Mouse (Mus musculus) hindbrain, embryonic 15.5 days (tissue): ENCODE measurements around the gene Cacnb3. TPM values are rescaled to one million over a fixed set of nuclear protein-coding genes. Genes with fewer than 3 reads are reported as not detected.

ENCODE experiments used
- ATAC-seq: fragments of 200-750 bp; cut with Nextera tagmentation; 2 replicates; pipeline ENCODE4 v1.8.0; 2017; ENCODE audit warnings: low read depth, moderate number of reproducible peaks, moderate TSS enrichment; ENCODE audit not compliant: low FRiP score
- H3K27ac ChIP-seq: fragments of 300-500 bp; sonication (generic); replicated peaks from 2 replicates; pipeline ENCODE4 v1.5.1; 2015; ENCODE audit warnings: mild to moderate bottlenecking, inconsistent platforms
- H3K27me3 ChIP-seq: fragments of 300-500 bp; sonication (generic); 2 replicates; pipeline ENCODE4 v1.6.1; 2015; ENCODE audit warnings: control low read depth, inconsistent platforms
- H3K36me3 ChIP-seq: fragments of 300-500 bp; sonication (generic); 2 replicates; pipeline ENCODE4 v1.6.1; 2015; ENCODE audit warnings: control low read depth, inconsistent platforms
- H3K4me1 ChIP-seq: fragments of 300-500 bp; sonication (generic); replicated peaks from 2 replicates; pipeline ENCODE4 v1.6.1; 2015; ENCODE audit warnings: control low read depth, inconsistent platforms
- H3K4me2 ChIP-seq: fragments of 300-500 bp; sonication (generic); 2 replicates; pipeline ENCODE4 v1.6.1; 2015; ENCODE audit warnings: moderate library complexity, mild to moderate bottlenecking, inconsistent platforms
- H3K4me3 ChIP-seq: fragments of 300-500 bp; sonication (generic); 2 replicates; pipeline ENCODE4 v1.5.1; 2015; ENCODE audit warnings: mild to moderate bottlenecking, inconsistent platforms
- H3K9ac ChIP-seq: fragments of 300-500 bp; sonication (generic); 2 replicates; pipeline ENCODE4 v1.6.1; 2015; ENCODE audit warnings: inconsistent platforms
- H3K9me3 ChIP-seq: fragments of 300-500 bp; sonication (generic); 2 replicates; pipeline ENCODE4 v1.6.1; 2016; ENCODE audit warnings: control low read depth, inconsistent platforms
- WGBS: fragments of 180-500 bp; shearing (Covaris S2); methylation state at CpG from one replicate; pipeline ENCODE4 v1.1.7; 2015; 5-methylcytosine and 5-hydroxymethylcytosine counted together
- polyA plus RNA-seq: library from polyadenylated mRNA; unstranded; fragments of >200 nt; fragmentation: Nextera tagmentation; extraction: Ambion mirVana; gene quantifications from 2 replicates; pipeline ENCODE4 v1.2.1, GENCODE M21; 2015

The Cacnb3 gene
- polyA plus RNA-seq, 1 experiment from 2014 or later: 136 TPM

- peaks cover 37% of the 10 kb centered on the region for H3K4me1 ChIP-seq
- H3K9ac ChIP-seq: no peak overlapping the region
Measured at GRCm38 (mm10) chr15:98672592-98672991, 42.0 kb downstream of the Cacnb3 start.

GRCm38 (mm10) chr15:98673732-98674131, 43.1 kb downstream of the Cacnb3 start:
- ATAC-seq: no peak
- H3K36me3 ChIP-seq: no peaks in the 10 kb centered on the region; the same call in 1 of the 2 replicates
- no peaks in the 10 kb centered on the region for H3K9me3 ChIP-seq
- H3K27me3 ChIP-seq: no peaks in the 10 kb centered on the region
- WGBS: 81% methylated on average over 7 of the region's 7 CpGs
- peaks cover 42% of the 10 kb centered on the region for H3K4me1 ChIP-seq
- no peak overlapping the region for H3K9ac ChIP-seq
- H3K4me2 ChIP-seq: peak overlapping the region; percentile 98
- peak overlapping the region; percentile 64; the same call in 1 of the 2 replicates for H3K27ac ChIP-seq
- no peak overlapping the region for H3K4me3 ChIP-seq

More at GRCm38 (mm10) chr15:98672592-98672991, 42.0 kb downstream of the Cacnb3 start:
- Histone ChIP-seq H3K4me2 (no peak overlapping the region), H3K27me3 (no peaks in the 10 kb centered on the region), H3K9me3 (no peaks in the 10 kb centered on the region), H3K4me3 (no peak overlapping the region), H3K27ac (no peak overlapping the region), H3K36me3 (no peaks in the 10 kb centered on the region; the same call in 1 of the 2 replicates)
- 74% methylated on average over 4 of the region's 4 CpGs for WGBS
- ATAC-seq: no peak

- H3K4me1 ChIP-seq: peaks cover 42% of the 10 kb centered on the region
- H3K27ac ChIP-seq: peak overlapping the region; percentile 64
- H3K4me2 ChIP-seq: peak overlapping the region; percentile 98
- H3K36me3 ChIP-seq: no peaks in the 10 kb centered on the region; the same call in 1 of the 2 replicates
- WGBS: 16% methylated on average over 7 of the region's 7 CpGs
- peak overlapping the region; percentile 53 for H3K4me3 ChIP-seq
- H3K9me3 ChIP-seq: no peaks in the 10 kb centered on the region
- ATAC-seq: peak; percentile 13; the same call in 1 of the 2 replicates
- H3K27me3 ChIP-seq: no peaks in the 10 kb centered on the region
- H3K9ac ChIP-seq: peak overlapping the region; percentile 52
Measured at GRCm38 (mm10) chr15:98674284-98674993, 43.8 kb downstream of the Cacnb3 start.

- peak overlapping the region; percentile 98 for H3K4me2 ChIP-seq
- H3K27me3 ChIP-seq: no peaks in the 10 kb centered on the region
- peaks cover 42% of the 10 kb centered on the region for H3K4me1 ChIP-seq
- 0 out of 2 replicates have a peak, but pooled peaks have one; percentile 4 for ATAC-seq
- H3K36me3 ChIP-seq: no peaks in the 10 kb centered on the region; the same call in 1 of the 2 replicates
- H3K27ac ChIP-seq: peak overlapping the region; percentile 50; the same call in 1 of the 2 replicates
- peak overlapping the region; percentile 52 for H3K9ac ChIP-seq
- WGBS: 13% methylated on average over 11 of the region's 11 CpGs
- peak overlapping the region; percentile 53 for H3K4me3 ChIP-seq
- no peaks in the 10 kb centered on the region for H3K9me3 ChIP-seq
Measured at GRCm38 (mm10) chr15:98674994-98675545, 44.4 kb downstream of the Cacnb3 start.

GRCm38 (mm10) chr15:98675634-98676250, 45.1 kb downstream of the Cacnb3 start:
- H3K4me1 ChIP-seq: peaks cover 42% of the 10 kb centered on the region
- H3K4me2 ChIP-seq: peak overlapping the region; percentile 98
- H3K9me3 ChIP-seq: no peaks in the 10 kb centered on the region
- H3K27me3 ChIP-seq: no peaks in the 10 kb centered on the region
- ATAC-seq: no peak
- peak overlapping the region; percentile 52 for H3K9ac ChIP-seq
- H3K36me3 ChIP-seq: no peaks in the 10 kb centered on the region
- 2% methylated on average over 14 of the region's 14 CpGs for WGBS
- peak overlapping the region; percentile 53 for H3K4me3 ChIP-seq
- H3K27ac ChIP-seq: peak overlapping the region; percentile 50; the same call in 1 of the 2 replicates

GRCm38 (mm10) chr15:98676471-98676870, 45.8 kb downstream of the Cacnb3 start:
- Histone ChIP-seq H3K9me3 (no peaks in the 10 kb centered on the region), H3K9ac (peak overlapping the region; percentile 52), H3K27me3 (no peaks in the 10 kb centered on the region), H3K27ac (no peak overlapping the region), H3K4me2 (peak overlapping the region; percentile 98), H3K4me3 (peak overlapping the region; percentile 53), H3K4me1 (peaks cover 42% of the 10 kb centered on the region), H3K36me3 (no peaks in the 10 kb centered on the region)
- no peak for ATAC-seq
- under 1% methylated on average over 9 of the region's 9 CpGs for WGBS

GRCm38 (mm10) chr15:98676940-98677728, 46.5 kb downstream of the Cacnb3 start, which contains the start of gene Rnd1:
Gene Rnd1, minus strand, starts transcription at chr15:98677461.
- under 1% methylated on average over 37 of the region's 37 CpGs for WGBS
- ATAC-seq: peak; percentile 96
- H3K36me3 ChIP-seq: no peaks in the 10 kb centered on the region
- no peaks in the 10 kb centered on the region for H3K27me3 ChIP-seq
- no peak within 1 kb of the TSS; the same call in 1 of the 2 replicates for H3K27ac ChIP-seq
- H3K9me3 ChIP-seq: no peaks in the 10 kb centered on the region
- peak within 1 kb of the TSS; percentile 52 for H3K9ac ChIP-seq
- peak within 1 kb of the TSS; percentile 53 for H3K4me3 ChIP-seq
- H3K4me2 ChIP-seq: peak within 1 kb of the TSS; percentile 98
- peaks cover 42% of the 10 kb centered on the region for H3K4me1 ChIP-seq

GRCm38 (mm10) chr15:98677977-98678376, 47.3 kb downstream of the Cacnb3 start:
- H3K4me2 ChIP-seq: peak overlapping the region; percentile 98

GRCm38 (mm10) chr15:98680660-98681059, 50.0 kb downstream of the Cacnb3 start:
- Histone ChIP-seq H3K27me3 (no peaks in the 10 kb centered on the region), H3K27ac (no peak overlapping the region), H3K4me1 (peaks cover 22% of the 10 kb centered on the region), H3K36me3 (no peaks in the 10 kb centered on the region), H3K4me2 (no peak overlapping the region), H3K4me3 (no peak overlapping the region), H3K9me3 (no peaks in the 10 kb centered on the region), H3K9ac (no peak overlapping the region)
- 88% methylated on average over 8 of the region's 8 CpGs for WGBS
- ATAC-seq: no peak

More at GRCm38 (mm10) chr15:98677977-98678376, 47.3 kb downstream of the Cacnb3 start:
- Histone ChIP-seq H3K27ac (no peak overlapping the region), H3K9me3 (no peaks in the 10 kb centered on the region), H3K27me3 (no peaks in the 10 kb centered on the region), H3K4me3 (no peak overlapping the region), H3K4me1 (peaks cover 42% of the 10 kb centered on the region), H3K36me3 (no peaks in the 10 kb centered on the region), H3K9ac (no peak overlapping the region)
- WGBS: 72% methylated on average over 7 of the region's 7 CpGs
- no peak for ATAC-seq

GRCm38 (mm10) chr15:98681633-98682032, 51.0 kb downstream of the Cacnb3 start:
- no peak overlapping the region for H3K9ac ChIP-seq
- whole genome bisulfite sequencing: 89% methylated on average over 7 of the region's 7 CpGs
- ATAC-seq: no peak

GRCm38 (mm10) chr15:98683177-98683576, 52.5 kb downstream of the Cacnb3 start:
- H3K27me3 ChIP-seq: no peaks in the 10 kb centered on the region
- no peaks in the 10 kb centered on the region for H3K9me3 ChIP-seq

More at GRCm38 (mm10) chr15:98681633-98682032, 51.0 kb downstream of the Cacnb3 start:
- no peak overlapping the region for H3K4me3 ChIP-seq
- no peaks in the 10 kb centered on the region for H3K27me3 ChIP-seq
- H3K4me1 ChIP-seq: peaks cover 12% of the 10 kb centered on the region
- no peaks in the 10 kb centered on the region for H3K36me3 ChIP-seq
- H3K27ac ChIP-seq: no peak overlapping the region
- no peaks in the 10 kb centered on the region for H3K9me3 ChIP-seq
- no peak overlapping the region for H3K4me2 ChIP-seq

More at GRCm38 (mm10) chr15:98683177-98683576, 52.5 kb downstream of the Cacnb3 start:
- no peak overlapping the region for H3K4me3 ChIP-seq
- H3K4me1 ChIP-seq: no peaks in the 10 kb centered on the region
- H3K36me3 ChIP-seq: no peaks in the 10 kb centered on the region
- no peak overlapping the region for H3K27ac ChIP-seq
- no peak overlapping the region for H3K4me2 ChIP-seq
- no peak for ATAC-seq
- WGBS: 72% methylated on average over 10 of the region's 10 CpGs
- H3K9ac ChIP-seq: no peak overlapping the region
